Mouse (Mus musculus) hindbrain, postnatal 0 days (tissue): ENCODE data around the gene Rbm18. TPM values are rescaled to one million over a fixed set of nuclear protein-coding genes. Genes with fewer than 3 reads are reported as not detected.
A peak's percentile ranks its signal among the peaks of the same experiment; 100 is the strongest.

ENCODE experiments used
- ATAC-seq: fragments of 200-750 bp; cut with Nextera tagmentation; 2 replicates; pipeline ENCODE4 v1.8.0; 2017; ENCODE audit warnings: mild to moderate bottlenecking, moderate TSS enrichment, moderate library complexity
- DNase-seq: peaks from one replicate; pipeline ENCODE4 v3.0.0-alpha.2; 2015; ENCODE audit warnings: low spot score
- H3K27ac ChIP-seq: fragments of 300-500 bp; sonication (generic); 2 replicates; pipeline ENCODE4 v1.5.1; 2014; ENCODE audit warnings: mild to moderate bottlenecking
- H3K27me3 ChIP-seq: fragments of 300-500 bp; sonication (generic); 2 replicates; pipeline ENCODE4 v1.6.1; 2014; ENCODE audit warnings: low read length, mixed read lengths; ENCODE audit not compliant: insufficient read depth
- H3K36me3 ChIP-seq: fragments of 300-500 bp; sonication (generic); 2 replicates; pipeline ENCODE4 v1.6.1; 2014; ENCODE audit warnings: low read length, mixed read lengths; ENCODE audit not compliant: insufficient read depth
- H3K4me1 ChIP-seq: fragments of 300-500 bp; sonication (generic); 2 replicates; pipeline ENCODE4 v1.6.1; 2014; ENCODE audit warnings: antibody characterized with exemption, low read length, mixed read lengths; ENCODE audit not compliant: insufficient read depth
- H3K4me2 ChIP-seq: fragments of 300-500 bp; sonication (generic); 2 replicates; pipeline ENCODE4 v1.6.1; 2014; ENCODE audit warnings: low read depth, mild to moderate bottlenecking, low read length, moderate library complexity, mixed read lengths
- H3K4me3 ChIP-seq: fragments of 300-500 bp; sonication (generic); 2 replicates; pipeline ENCODE4 v1.5.1; 2014; ENCODE audit warnings: low read length
- H3K9ac ChIP-seq: fragments of 300-500 bp; sonication (generic); replicated peaks from 2 replicates; pipeline ENCODE4 v1.6.1; 2014; ENCODE audit warnings: mild to moderate bottlenecking, low read length, moderate library complexity, mixed read lengths
- H3K9me3 ChIP-seq: fragments of 300-500 bp; sonication (generic); 2 replicates; pipeline ENCODE4 v1.6.1; 2016; ENCODE audit warnings: low read length, mixed read lengths
- CTCF ChIP-seq: IDR thresholded peaks from 2 replicates; pipeline ENCODE4 v1.5.1; 2016; ENCODE audit warnings: antibody characterized with exemption, control low read depth, low read depth
- WGBS: fragments of 180-500 bp; shearing (Covaris S2); extraction: QIAGEN DNeasy Blood & Tissue Kit; methylation state at CpG from one replicate; pipeline ENCODE4 v1.1.7; 2014; 5-methylcytosine and 5-hydroxymethylcytosine counted together
- polyA plus RNA-seq: library from polyadenylated mRNA; unstranded; fragments of >200 nt; fragmentation: Nextera tagmentation; extraction: Ambion mirVana; gene quantifications from 2 replicates; pipeline ENCODE4 v1.2.1, GENCODE M21; 2015
- total RNA-seq: library from RNA; depleted of rRNA; stranded (reverse); fragments of >200 nt; gene quantifications from 2 replicates; pipeline ENCODE4 v1.2.3, GENCODE M21; 2014

Rbm18 gene
- total and polyA plus RNA-seq, 2 experiments from 2014 or later: 48.6 to 98.1 TPM

GRCm38 (mm10) chr2:36101866-36102558, 34.6 kb downstream of the Rbm18 start:
- no peaks in the 10 kb centered on the region for H3K9me3 ChIP-seq
- no peaks in the 10 kb centered on the region for H3K36me3 ChIP-seq
- H3K4me1 ChIP-seq: peaks cover 6% of the 10 kb centered on the region; the same call in 1 of the 2 replicates
- H3K27ac ChIP-seq: no peak overlapping the region
- H3K27me3 ChIP-seq: peaks cover 91% of the 10 kb centered on the region
- TF ChIP-seq CTCF: no peak
- 4% methylated on average over 28 of the region's 28 CpGs for WGBS
- no peak for DNase-seq
- no peak overlapping the region for H3K9ac ChIP-seq
- H3K4me2 ChIP-seq: peak overlapping the region; percentile 53; the same call in 1 of the 2 replicates
- H3K4me3 ChIP-seq: peak overlapping the region; percentile 21; the same call in 1 of the 2 replicates
- no peak for ATAC-seq

- H3K4me3 ChIP-seq: no peak overlapping the region
These were observed 36.8 kb downstream of the Rbm18 start for GRCm38 (mm10) chr2:36099739-36100138.

GRCm38 (mm10) chr2:36098021-36098420, 38.6 kb downstream of the Rbm18 start:
- TF ChIP-seq CTCF: no peak
- H3K9ac ChIP-seq: no peak overlapping the region
- ATAC-seq: no peak

More at GRCm38 (mm10) chr2:36099739-36100138, 36.8 kb downstream of the Rbm18 start:
- DNase-seq (no peak), ATAC-seq (no peak)
- Histone ChIP-seq H3K9me3 (no peaks in the 10 kb centered on the region), H3K27ac (no peak overlapping the region), H3K9ac (no peak overlapping the region), H3K4me1 (peaks cover 4% of the 10 kb centered on the region; the same call in 1 of the 2 replicates), H3K36me3 (no peaks in the 10 kb centered on the region), H3K4me2 (no peak overlapping the region), H3K27me3 (peaks cover 93% of the 10 kb centered on the region)
- 7% methylated on average over 6 of the region's 6 CpGs for WGBS
- no peak for TF ChIP-seq CTCF

GRCm38 (mm10) chr2:36097129-36097815, 39.3 kb downstream of the Rbm18 start:
- no peak overlapping the region for H3K4me3 ChIP-seq
- no peak overlapping the region for H3K9ac ChIP-seq
- WGBS: 5% methylated on average over 18 of the region's 18 CpGs
- H3K4me2 ChIP-seq: no peak overlapping the region
- no peak for TF ChIP-seq CTCF
- ATAC-seq: no peak
- H3K27me3 ChIP-seq: peaks cover 94% of the 10 kb centered on the region
- no peaks in the 10 kb centered on the region for H3K9me3 ChIP-seq
- no peaks in the 10 kb centered on the region for H3K36me3 ChIP-seq
- no peaks in the 10 kb centered on the region; the same call in 1 of the 2 replicates for H3K4me1 ChIP-seq
- no peak overlapping the region for H3K27ac ChIP-seq
- DNase-seq: no peak

More at GRCm38 (mm10) chr2:36098021-36098420, 38.6 kb downstream of the Rbm18 start:
- Histone ChIP-seq H3K9me3 (no peaks in the 10 kb centered on the region), H3K27me3 (peaks cover 92% of the 10 kb centered on the region), H3K4me2 (no peak overlapping the region), H3K4me3 (no peak overlapping the region), H3K36me3 (no peaks in the 10 kb centered on the region), H3K4me1 (no peaks in the 10 kb centered on the region; the same call in 1 of the 2 replicates), H3K27ac (no peak overlapping the region)
- 7% methylated on average over 5 of the region's 5 CpGs for WGBS
- no peak for DNase-seq

GRCm38 (mm10) chr2:36093914-36094475, 42.6 kb downstream of the Rbm18 start:
- WGBS: 5% methylated on average over 31 of the region's 31 CpGs
- no peak for DNase-seq
- Histone ChIP-seq H3K4me3 (peak overlapping the region; percentile 7; the same call in 1 of the 2 replicates), H3K9ac (no peak overlapping the region), H3K4me2 (no peak overlapping the region), H3K9me3 (no peaks in the 10 kb centered on the region), H3K4me1 (peaks cover 8% of the 10 kb centered on the region), H3K27ac (no peak overlapping the region), H3K36me3 (no peaks in the 10 kb centered on the region), H3K27me3 (peaks cover 94% of the 10 kb centered on the region)
- ATAC-seq: no peak
- no peak for TF ChIP-seq CTCF

- no peak overlapping the region for H3K9ac ChIP-seq
- H3K4me3 ChIP-seq: no peak overlapping the region
- no peak overlapping the region for H3K27ac ChIP-seq
- H3K4me1 ChIP-seq: peaks cover 8% of the 10 kb centered on the region
- TF ChIP-seq CTCF: no peak
- H3K9me3 ChIP-seq: no peaks in the 10 kb centered on the region
- no peak for ATAC-seq
- H3K4me2 ChIP-seq: no peak overlapping the region
- H3K27me3 ChIP-seq: peaks cover 87% of the 10 kb centered on the region
- DNase-seq: no peak
- no peaks in the 10 kb centered on the region for H3K36me3 ChIP-seq
- 17% methylated on average over 7 of the region's 7 CpGs for WGBS
These were observed 43.3 kb downstream of the Rbm18 start for GRCm38 (mm10) chr2:36093301-36093700.
